Mouse (Mus musculus) liver, embryonic 13.5 days (tissue): ENCODE results near the gene Lrrc7. TPM values are rescaled to one million over a fixed set of nuclear protein-coding genes. Genes with fewer than 3 reads are reported as not detected.

Experiments
- ATAC-seq: fragments of 200-750 bp; cut with Nextera tagmentation; 2 replicates; pipeline ENCODE4 v1.8.0; 2017; ENCODE audit warnings: low read depth, mild to moderate bottlenecking, moderate number of reproducible peaks, moderate library complexity
- DNase-seq: peaks from one replicate; pipeline ENCODE4 v3.0.0; 2022
- H3K27ac ChIP-seq: fragments of 300-500 bp; sonication (generic); 2 replicates; pipeline ENCODE4 v1.5.1; 2015; ENCODE audit warnings: moderate library complexity, mild to moderate bottlenecking, inconsistent platforms
- H3K27me3 ChIP-seq: fragments of 300-500 bp; sonication (generic); 2 replicates; pipeline ENCODE4 v1.6.1; 2015; ENCODE audit warnings: mild to moderate bottlenecking, inconsistent platforms
- H3K36me3 ChIP-seq: fragments of 300-500 bp; sonication (generic); 2 replicates; pipeline ENCODE4 v1.6.1; 2015; ENCODE audit warnings: mild to moderate bottlenecking, inconsistent platforms
- H3K4me1 ChIP-seq: fragments of 300-500 bp; sonication (generic); replicated peaks from 2 replicates; pipeline ENCODE4 v1.6.1; 2015; ENCODE audit warnings: inconsistent platforms
- H3K4me2 ChIP-seq: fragments of 300-500 bp; sonication (generic); 2 replicates; pipeline ENCODE4 v1.6.1; 2015; ENCODE audit warnings: inconsistent platforms, mild to moderate bottlenecking, moderate library complexity
- H3K4me3 ChIP-seq: fragments of 300-500 bp; sonication (generic); replicated peaks from 2 replicates; pipeline ENCODE4 v1.5.1; 2015; ENCODE audit warnings: mild to moderate bottlenecking, inconsistent platforms
- H3K9ac ChIP-seq: fragments of 300-500 bp; sonication (generic); 2 replicates; pipeline ENCODE4 v1.6.1; 2015; ENCODE audit warnings: mild to moderate bottlenecking, inconsistent platforms
- H3K9me3 ChIP-seq: fragments of 300-500 bp; sonication (generic); replicated peaks from 2 replicates; pipeline ENCODE4 v1.6.1; 2016; ENCODE audit warnings: inconsistent platforms
- WGBS: fragments of 180-500 bp; shearing (Covaris S2); methylation state at CpG from one replicate; pipeline ENCODE4 v1.1.7; 2015; ENCODE audit not compliant: insufficient replicate concordance; 5-methylcytosine and 5-hydroxymethylcytosine counted together
- polyA plus RNA-seq: library from polyadenylated mRNA; unstranded; fragments of >200 nt; fragmentation: Nextera tagmentation; extraction: Ambion mirVana; gene quantifications from 2 replicates; pipeline ENCODE4 v1.2.1, GENCODE M21; 2015

Lrrc7 gene
- polyA plus RNA-seq, 1 experiment from 2014 or later: 0.05 TPM

GRCm38 (mm10) chr3:158164452-158164851, 397.6 kb downstream of the Lrrc7 start:
- Histone ChIP-seq H3K4me2 (no peak overlapping the region), H3K4me1 (no peaks in the 10 kb centered on the region), H3K27ac (no peak overlapping the region), H3K9me3 (0 out of 2 replicates have a peak, but pooled peaks cover 8% of the 10 kb centered on the region), H3K4me3 (no peak overlapping the region), H3K9ac (no peak overlapping the region), H3K36me3 (no peaks in the 10 kb centered on the region), H3K27me3 (no peaks in the 10 kb centered on the region)
- WGBS: 64% methylated on average over 5 of the region's 5 CpGs
- ATAC-seq: no peak
- DNase-seq: no peak

DNA sequence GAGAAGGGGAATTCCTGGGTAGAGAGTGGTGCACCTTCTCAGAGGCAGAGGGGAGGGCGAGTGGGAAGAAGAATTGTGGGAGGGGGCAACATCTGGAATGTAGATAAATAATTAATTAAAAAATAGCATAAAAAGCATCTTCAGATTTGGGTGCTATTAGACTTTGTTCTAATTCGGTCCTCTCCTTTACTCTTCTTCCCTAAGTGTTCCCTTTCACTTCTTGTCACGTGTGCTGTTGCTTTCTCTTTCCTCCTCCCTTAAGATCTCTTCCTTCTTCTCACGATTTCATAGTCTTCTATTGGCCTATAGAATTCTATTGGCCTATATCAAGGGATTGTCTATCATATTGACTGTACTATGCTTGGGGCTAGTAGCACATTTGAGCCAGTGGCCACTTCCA, 398.9 kb downstream of the Lrrc7 start:
- Histone ChIP-seq H3K4me2 (no peak overlapping the region), H3K36me3 (no peaks in the 10 kb centered on the region), H3K27me3 (no peaks in the 10 kb centered on the region), H3K9ac (no peak overlapping the region), H3K4me3 (no peak overlapping the region), H3K9me3 (0 out of 2 replicates have a peak, but pooled peaks cover 8% of the 10 kb centered on the region), H3K27ac (no peak overlapping the region), H3K4me1 (no peaks in the 10 kb centered on the region)
- DNase-seq (no peak), ATAC-seq (no peak)
- 32% methylated on average over 4 of the region's 4 CpGs for WGBS

DNA sequence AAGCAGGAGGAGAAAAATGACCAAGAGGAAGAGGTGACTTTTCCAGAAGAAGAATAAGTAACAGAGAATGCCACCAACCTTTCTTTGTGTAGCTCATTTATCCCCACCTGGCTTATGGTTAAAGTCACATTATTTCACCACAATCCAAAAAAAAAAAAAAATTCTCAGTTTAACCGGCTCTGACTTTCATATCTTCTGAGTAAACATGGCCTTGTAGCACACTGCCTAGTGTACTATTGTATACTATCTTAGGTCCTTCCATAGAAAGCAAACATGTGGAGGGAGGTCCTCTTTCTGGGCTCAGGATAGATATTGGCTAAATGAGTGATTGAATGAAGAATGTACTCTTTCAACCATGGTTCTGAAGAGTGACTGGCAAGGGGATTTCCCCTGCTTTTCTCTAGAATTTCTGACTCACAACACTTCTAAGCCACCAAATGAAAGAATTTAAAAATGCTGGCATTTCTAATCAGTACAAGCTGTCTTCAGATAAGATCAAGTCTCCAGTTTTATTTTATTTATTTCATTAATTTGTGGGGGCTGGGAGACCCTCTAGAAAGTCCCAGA, 400.0 kb downstream of the Lrrc7 start:
- Histone ChIP-seq H3K27me3 (no peaks in the 10 kb centered on the region), H3K36me3 (no peaks in the 10 kb centered on the region), H3K4me1 (no peaks in the 10 kb centered on the region), H3K9ac (no peak overlapping the region), H3K9me3 (0 out of 2 replicates have a peak, but pooled peaks cover 8% of the 10 kb centered on the region), H3K27ac (no peak overlapping the region), H3K4me2 (no peak overlapping the region), H3K4me3 (no peak overlapping the region)
- 65% methylated on average over 1 of the region's 1 CpGs for WGBS
- ATAC-seq: no peak
- no peak for DNase-seq

- Histone ChIP-seq H3K27me3 (no peaks in the 10 kb centered on the region), H3K9me3 (0 out of 2 replicates have a peak, but pooled peaks cover 8% of the 10 kb centered on the region), H3K4me2 (no peak overlapping the region), H3K4me1 (no peaks in the 10 kb centered on the region), H3K27ac (no peak overlapping the region), H3K4me3 (no peak overlapping the region), H3K9ac (no peak overlapping the region), H3K36me3 (no peaks in the 10 kb centered on the region)
- 49% methylated on average over 3 of the region's 3 CpGs for WGBS
- no peak for DNase-seq
- no peak for ATAC-seq
Observed at GRCm38 (mm10) chr3:158155515-158156286, 406.3 kb downstream of the Lrrc7 start.

GRCm38 (mm10) chr3:158154134-158154533, 407.9 kb downstream of the Lrrc7 start:
- Histone ChIP-seq H3K36me3 (no peaks in the 10 kb centered on the region), H3K9ac (no peak overlapping the region), H3K4me2 (no peak overlapping the region), H3K4me1 (no peaks in the 10 kb centered on the region), H3K4me3 (no peak overlapping the region), H3K27me3 (no peaks in the 10 kb centered on the region), H3K27ac (no peak overlapping the region), H3K9me3 (no peaks in the 10 kb centered on the region)
- ATAC-seq (no peak), DNase-seq (no peak)
- WGBS: 82% methylated on average over 3 of the region's 3 CpGs

DNA sequence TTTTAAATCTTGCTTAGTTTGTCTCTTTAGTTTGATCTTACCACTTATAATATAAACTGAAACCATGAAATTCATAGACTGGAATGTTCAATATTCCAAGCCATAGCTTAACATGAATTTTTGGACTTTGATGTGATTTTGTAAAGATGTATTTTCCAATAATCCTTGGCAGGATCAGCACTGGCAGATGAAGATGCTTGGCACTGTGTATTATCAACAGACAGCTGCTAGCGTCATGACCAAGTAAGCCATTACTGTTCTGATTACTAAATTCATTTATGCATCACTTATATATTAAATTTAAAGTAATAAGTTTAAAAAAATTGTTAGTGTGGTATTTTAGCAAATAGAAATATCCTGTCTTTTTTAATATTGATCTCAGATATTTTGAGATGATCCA, 413.0 kb downstream of the Lrrc7 start:
- H3K4me1 ChIP-seq: no peaks in the 10 kb centered on the region
- no peak overlapping the region for H3K4me3 ChIP-seq
- no peaks in the 10 kb centered on the region for H3K27me3 ChIP-seq
- H3K27ac ChIP-seq: no peak overlapping the region
- DNase-seq: no peak
- WGBS: 55% methylated on average over 1 of the region's 1 CpGs
- no peaks in the 10 kb centered on the region for H3K9me3 ChIP-seq
- no peak for ATAC-seq
- H3K36me3 ChIP-seq: no peaks in the 10 kb centered on the region
- H3K4me2 ChIP-seq: no peak overlapping the region
- no peak overlapping the region for H3K9ac ChIP-seq

- H3K27me3 ChIP-seq: no peaks in the 10 kb centered on the region
- H3K4me2 ChIP-seq: no peak overlapping the region
- no peaks in the 10 kb centered on the region for H3K9me3 ChIP-seq
- no peaks in the 10 kb centered on the region for H3K36me3 ChIP-seq
- WGBS: 6% methylated on average over 1 of the region's 1 CpGs
- DNase-seq (no peak), ATAC-seq (no peak)
- no peak overlapping the region for H3K4me3 ChIP-seq
- no peaks in the 10 kb centered on the region for H3K4me1 ChIP-seq
- H3K27ac ChIP-seq: no peak overlapping the region
- H3K9ac ChIP-seq: no peak overlapping the region
Observed at GRCm38 (mm10) chr3:158140629-158141028, 421.4 kb downstream of the Lrrc7 start.

GRCm38 (mm10) chr3:158137796-158138195, 424.2 kb downstream of the Lrrc7 start:
- Histone ChIP-seq H3K27me3 (no peaks in the 10 kb centered on the region), H3K9ac (no peak overlapping the region), H3K36me3 (no peaks in the 10 kb centered on the region), H3K9me3 (no peaks in the 10 kb centered on the region), H3K4me3 (no peak overlapping the region), H3K27ac (no peak overlapping the region), H3K4me2 (no peak overlapping the region), H3K4me1 (no peaks in the 10 kb centered on the region)
- DNase-seq (no peak), ATAC-seq (no peak)
- WGBS: 43% methylated on average over 6 of the region's 6 CpGs

DNA sequence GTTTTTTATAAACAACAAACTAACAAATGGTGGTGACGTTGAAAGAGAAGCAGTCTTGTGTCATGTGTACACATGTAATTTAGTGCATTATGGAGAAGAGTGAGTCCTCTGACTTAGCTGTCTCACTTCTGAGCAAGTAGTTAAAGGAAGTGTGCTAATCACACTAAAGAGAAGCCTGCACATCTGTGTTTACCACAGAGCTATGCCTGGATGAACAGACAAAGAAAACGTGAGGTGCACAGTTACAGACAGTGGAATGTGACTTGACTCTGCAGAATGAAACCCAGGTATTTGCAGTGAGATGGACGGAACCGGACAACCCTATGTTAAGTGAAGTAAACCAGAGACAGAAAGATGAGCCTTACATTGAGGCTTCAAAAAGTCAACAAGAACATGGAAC, 430.3 kb downstream of the Lrrc7 start:
- no peak overlapping the region for H3K4me3 ChIP-seq
- no peaks in the 10 kb centered on the region for H3K9me3 ChIP-seq
- H3K36me3 ChIP-seq: no peaks in the 10 kb centered on the region
- ATAC-seq: no peak
- H3K4me1 ChIP-seq: no peaks in the 10 kb centered on the region
- no peak overlapping the region for H3K9ac ChIP-seq
- WGBS: 55% methylated on average over 4 of the region's 4 CpGs
- H3K27ac ChIP-seq: no peak overlapping the region
- H3K27me3 ChIP-seq: no peaks in the 10 kb centered on the region
- DNase-seq: no peak
- no peak overlapping the region for H3K4me2 ChIP-seq

DNA sequence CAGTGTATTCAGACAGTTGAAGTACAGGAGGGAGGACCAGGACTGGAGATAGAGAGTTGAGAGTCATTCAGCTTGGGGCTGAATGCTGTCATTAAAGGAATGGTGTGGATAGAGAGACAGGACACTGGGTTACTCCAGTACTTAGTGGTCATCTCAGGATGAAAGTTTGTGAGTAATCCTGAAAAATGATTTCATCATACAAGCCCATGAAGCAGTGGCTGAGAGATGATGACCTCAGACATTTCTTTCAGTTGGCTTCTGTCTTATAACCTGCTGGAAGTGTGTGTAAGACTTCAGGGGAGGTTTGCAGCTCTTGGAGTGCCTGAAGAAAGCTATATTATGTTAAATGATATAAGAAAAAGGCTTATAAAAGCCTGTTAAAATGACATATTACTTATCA, 430.8 kb downstream of the Lrrc7 start:
- ATAC-seq (no peak), DNase-seq (no peak)
- Histone ChIP-seq H3K9me3 (no peaks in the 10 kb centered on the region), H3K4me2 (no peak overlapping the region), H3K9ac (no peak overlapping the region), H3K4me1 (no peaks in the 10 kb centered on the region), H3K27me3 (no peaks in the 10 kb centered on the region), H3K27ac (no peak overlapping the region), H3K36me3 (no peaks in the 10 kb centered on the region), H3K4me3 (no peak overlapping the region)

DNA sequence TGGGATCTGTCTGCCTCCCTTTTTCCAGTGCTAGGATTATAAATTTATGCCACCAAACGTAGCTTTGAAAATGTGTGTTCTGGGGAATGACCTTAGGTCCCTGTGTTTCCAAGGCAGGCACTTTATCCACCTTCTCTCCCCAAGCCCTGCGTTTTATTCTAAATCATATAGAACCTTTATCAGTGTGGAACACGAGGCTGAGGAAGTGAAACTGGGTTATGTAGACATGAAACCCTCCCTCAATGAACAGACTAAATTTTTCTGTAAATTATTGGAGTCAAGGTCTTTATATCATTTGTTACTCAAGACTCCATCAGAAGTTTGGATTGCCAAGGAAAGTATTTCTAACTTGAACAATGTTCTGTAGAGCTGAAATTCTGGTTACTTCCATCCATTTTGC, 439.1 kb downstream of the Lrrc7 start:
- DNase-seq (no peak), ATAC-seq (no peak)
- H3K36me3 ChIP-seq: no peaks in the 10 kb centered on the region
- H3K4me3 ChIP-seq: no peak overlapping the region
- no peaks in the 10 kb centered on the region for H3K4me1 ChIP-seq
- 30% methylated on average over 3 of the region's 3 CpGs for WGBS
- H3K9me3 ChIP-seq: no peaks in the 10 kb centered on the region
- no peaks in the 10 kb centered on the region for H3K27me3 ChIP-seq
- H3K9ac ChIP-seq: no peak overlapping the region
- no peak overlapping the region for H3K27ac ChIP-seq
- H3K4me2 ChIP-seq: no peak overlapping the region

DNA sequence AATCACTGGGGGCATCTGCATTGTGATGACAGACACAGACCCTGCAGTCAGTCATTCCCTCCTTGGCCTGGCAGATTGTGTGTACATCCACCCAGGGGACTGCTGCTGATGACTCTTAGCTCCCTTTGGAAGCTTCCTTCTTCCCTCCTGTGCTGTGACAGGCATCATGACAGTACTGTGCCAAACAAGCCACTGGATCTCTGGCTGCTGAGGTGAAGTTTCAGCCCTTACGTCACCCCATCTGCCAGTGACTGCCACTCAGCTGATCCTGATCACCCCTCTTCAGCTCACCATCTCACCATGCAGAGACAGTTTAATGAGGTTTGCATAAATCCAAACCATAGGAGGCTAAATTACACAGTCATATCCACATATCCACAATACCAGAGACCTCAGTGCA, 456.8 kb downstream of the Lrrc7 start:
- DNase-seq: no peak
- Histone ChIP-seq H3K4me2 (no peak overlapping the region), H3K36me3 (no peaks in the 10 kb centered on the region), H3K9ac (no peak overlapping the region), H3K9me3 (no peaks in the 10 kb centered on the region), H3K27me3 (no peaks in the 10 kb centered on the region), H3K4me3 (no peak overlapping the region), H3K4me1 (no peaks in the 10 kb centered on the region), H3K27ac (no peak overlapping the region)
- WGBS: 75% methylated on average over 1 of the region's 1 CpGs
- no peak for ATAC-seq
